ENCODE assay signal across 16 mouse cellular contexts in the genomic region with DNA sequence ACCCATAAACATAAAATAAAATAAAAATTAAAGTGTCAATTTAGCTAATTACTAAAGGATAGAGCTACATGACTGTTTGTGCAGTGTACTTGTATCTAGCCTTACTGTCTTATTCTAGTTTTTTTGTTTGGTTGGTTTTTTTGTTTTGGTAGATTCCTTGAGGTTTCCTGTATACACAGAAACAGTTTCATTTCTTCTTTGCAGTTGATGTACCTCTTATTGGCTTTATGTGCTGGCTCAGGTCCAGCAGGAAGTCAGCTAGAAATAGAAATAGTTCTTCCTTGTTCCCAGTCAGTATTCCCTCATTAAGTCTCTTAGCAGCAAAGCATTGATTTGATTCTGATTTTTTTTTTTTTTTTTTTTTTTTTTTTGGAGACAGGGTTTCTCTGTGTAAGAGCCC. TPM values are rescaled to one million over a fixed set of nuclear protein-coding genes. Genes with fewer than 3 reads are reported as not detected.
DNase-seq lines count a peak whose midpoint lies in the region; ATAC-seq lines count a peak whose summit lies in the region.
"Had no signal": no experiment of that assay in that cellular context is flagged by ENCODE, and none has a peak within 500 bp of the region (broad histone marks: within the 10 kb centered on the region; RNA-seq: fewer than 3 reads in every experiment).

No protein-coding gene starts in this region.

- H3K4me3 ChIP-seq in heart, embryonic 10.5 days: no peak overlapping the region
- H3K4me3 ChIP-seq: embryonic facial prominence, embryonic 15.5 days had no signal

- H3K4me1 ChIP-seq in heart, embryonic 10.5 days: peaks cover 20% of the 10 kb centered on the region

- no peak overlapping the region for H3K27ac ChIP-seq in heart, embryonic 10.5 days
- H3K27ac ChIP-seq: embryonic facial prominence, embryonic 15.5 days had no signal

- peak; percentile 54 for ATAC-seq in inflammation-experienced regulatory T-cells, adult 6 months
- ATAC-seq: forebrain, embryonic 16.5 days; Patski had no signal

- 0 out of 2 replicates have a peak, but pooled peaks cover 3% of the 10 kb centered on the region for H3K36me3 ChIP-seq in heart, embryonic 10.5 days
- H3K36me3 ChIP-seq: embryonic facial prominence, embryonic 15.5 days had no signal

- H3K27me3 ChIP-seq in heart, embryonic 10.5 days (ENCODE audit: insufficient read depth, poor library complexity, severe bottlenecking): no peaks in the 10 kb centered on the region
- H3K27me3 ChIP-seq: embryonic facial prominence, embryonic 15.5 days; Patski had no signal

- no peaks in the 10 kb centered on the region for H3K9me3 ChIP-seq in heart, embryonic 10.5 days
- H3K9me3 ChIP-seq: embryonic facial prominence, embryonic 15.5 days had no signal

- intact Hi-C loops in gastrocnemius, postnatal 14 days (cut with DNase I; ENCODE audit: low total_unique reads): no loop called here

- peak; percentile 60 to 66 for DNase-seq in heart, adult 9 months (ENCODE audit: low spot score in 2 of 2)
- no peak for DNase-seq in heart, embryonic 10.5 days (ENCODE audit: low spot score)
- peak; percentile 32 to 42 for DNase-seq in spleen, postnatal 36 days (ENCODE audit: low spot score in 2 of 2)
- no peak for DNase-seq in spleen, postnatal 10 days (ENCODE audit: low spot score in 2 of 2)
- no peak for DNase-seq in testis, postnatal 10 days (ENCODE audit: low spot score)
- DNase-seq in gastrocnemius, postnatal 14 days: no peak
- no peak for DNase-seq in gastrocnemius, adult 8-10 months (ENCODE audit: low spot score in 2 of 2)
- DNase-seq: adrenal gland, adult 2 months; gastrocnemius, postnatal 36 days; liver; retina, postnatal 1 day; thymus, postnatal 14 days had no signal

RNA-seq across cellular contexts. Expression of a gene that starts 35.2 kb away (rescaled TPM):
- 61.1 and 73.9 TPM in 2 replicates for polyA plus RNA-seq in heart, embryonic 10.5 days (2016; fragmentation: Nextera tagmentation; extraction: Ambion mirVana)
- 10 to 100 TPM; 20.0 to 28.6 (median 21.7) TPM for polyA plus RNA-seq in inflammation-experienced regulatory T-cells, adult 6 months (2017; shearing (Covaris generic))
- 10 to 100 TPM; 53.3 to 53.6 TPM for total RNA-seq in gastrocnemius, postnatal 14 days (2021)
- total RNA-seq in gastrocnemius, adult 8-10 months (2022): 10 to 100 TPM; 59.8 to 72.7 (median 66.6) TPM

Comparison
In these comparisons a context has a peak if more than half of its experiments do, and no peak if none do; other contexts are left out.
1. DNase-seq: peak in heart, adult 9 months (2 of 2) and spleen, postnatal 36 days (2 of 2); none in heart, embryonic 10.5 days (single experiment), spleen, postnatal 10 days (0 of 2), testis, postnatal 10 days (single experiment), gastrocnemius, postnatal 14 days (single experiment) and gastrocnemius, adult 8-10 months (0 of 2).